Mouse (Mus musculus): ENCODE results near the gene 4930451I11Rik.

- TF ChIP-seq CTCF (IDR thresholded peaks at IDR 0.05; ENCODE audit: low read depth): no peak
- TF ChIP-seq EP300 (optimal IDR thresholded peaks at IDR 0.05): no peak
Measured at GRCm38 (mm10) chr7:126784469-126784868, 47.0 kb downstream of the 4930451I11Rik start.
